Mouse (Mus musculus) left cerebral cortex, adult 9 months (tissue): ENCODE data around the gene Golm1.
A peak's percentile ranks its signal among the peaks of the same experiment; 100 is the strongest.
"Not testable (repeated sequence)": the region's sequence is repeated elsewhere in the genome, so short reads cannot be mapped to it uniquely, and the experiment has no call there.

ENCODE experiments used
- DNase-seq, 2 experiments: peaks; one replicate each; pipeline ENCODE4 v3.0.0; 2022; ENCODE audit warnings: low spot score in 2 of 2

Gene Golm1

GRCm38 (mm10) chr13:59592058-59592457 lies 83.6 kb downstream of the Golm1 start:
- not testable (repeated sequence) for DNase-seq

- DNase-seq: no peak
Observed at GRCm38 (mm10) chr13:59590691-59591090, 84.9 kb downstream of the Golm1 start.

GRCm38 (mm10) chr13:59589672-59590071 lies 85.9 kb downstream of the Golm1 start:
- DNase-seq: no peak

DNA sequence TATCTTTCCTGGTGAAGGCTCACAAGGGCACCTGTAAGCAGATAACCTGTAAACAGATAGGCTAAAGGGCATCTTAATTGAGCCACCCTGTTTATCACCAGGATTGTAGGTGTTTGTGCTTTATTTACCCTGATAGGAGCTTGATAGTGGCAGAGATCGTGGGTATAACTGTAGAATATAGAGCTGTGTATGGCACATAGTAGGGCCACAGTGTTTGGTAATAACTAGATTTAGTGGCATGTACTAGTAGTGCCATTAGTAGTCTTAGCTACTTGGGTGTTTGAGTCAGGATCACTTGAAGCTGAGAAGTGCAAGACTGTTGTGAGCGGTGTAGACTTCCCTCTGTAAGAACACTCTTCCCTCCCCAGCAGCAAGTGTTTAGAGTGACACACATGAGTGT lies 88.4 kb downstream of the Golm1 start:
- no peak for DNase-seq

GRCm38 (mm10) chr13:59585648-59586005 lies 90.0 kb downstream of the Golm1 start:
- DNase-seq: peak in 1 of 2 experiments; percentile 13

DNA sequence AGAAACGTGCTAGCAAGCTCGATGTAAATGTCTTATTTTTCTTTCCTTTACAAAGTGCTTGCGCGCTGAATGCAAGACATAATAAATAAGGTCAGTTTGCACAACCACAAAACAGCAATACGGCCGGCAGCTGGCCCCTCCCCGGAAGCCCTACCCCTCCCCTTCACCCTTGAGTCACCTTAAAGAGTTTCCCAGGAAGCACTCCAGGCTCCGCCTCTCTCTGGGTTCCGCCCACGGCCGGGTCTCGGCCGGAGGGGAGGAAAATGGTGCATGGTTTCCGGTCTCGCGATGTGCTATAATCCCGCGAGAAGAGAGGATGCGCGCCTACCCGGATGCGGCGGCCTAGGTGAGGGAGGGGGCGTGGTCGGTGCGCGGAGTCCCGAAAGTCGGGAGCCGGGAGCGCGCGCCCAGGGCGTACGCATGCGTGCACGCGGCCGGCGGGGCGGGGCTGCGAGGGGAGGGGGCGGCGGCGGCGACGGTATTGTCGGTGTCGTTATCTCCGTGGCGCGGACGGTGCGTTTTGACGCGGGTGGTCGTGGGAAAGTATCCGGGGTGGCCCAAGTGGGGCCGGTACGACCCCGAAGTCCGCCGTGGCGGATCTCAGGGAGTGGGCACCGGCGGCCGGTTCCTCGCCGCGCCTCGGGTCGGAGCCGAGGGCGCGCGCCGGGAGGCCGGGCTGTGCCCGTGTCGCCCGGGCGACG lies 90.5 kb downstream of the Golm1 start, which contains the start of the genes Agtpbp1 and Naa35:
Gene Agtpbp1, minus strand, starts transcription at position 281 of the 701 bp plus-strand sequence.
Gene Naa35, plus strand, starts transcription at position 313 of the 701 bp plus-strand sequence.
- peak; percentile 97 to 99 for DNase-seq
